20 mouse cellular contexts compared by ENCODE assay signal in the genomic region with DNA sequence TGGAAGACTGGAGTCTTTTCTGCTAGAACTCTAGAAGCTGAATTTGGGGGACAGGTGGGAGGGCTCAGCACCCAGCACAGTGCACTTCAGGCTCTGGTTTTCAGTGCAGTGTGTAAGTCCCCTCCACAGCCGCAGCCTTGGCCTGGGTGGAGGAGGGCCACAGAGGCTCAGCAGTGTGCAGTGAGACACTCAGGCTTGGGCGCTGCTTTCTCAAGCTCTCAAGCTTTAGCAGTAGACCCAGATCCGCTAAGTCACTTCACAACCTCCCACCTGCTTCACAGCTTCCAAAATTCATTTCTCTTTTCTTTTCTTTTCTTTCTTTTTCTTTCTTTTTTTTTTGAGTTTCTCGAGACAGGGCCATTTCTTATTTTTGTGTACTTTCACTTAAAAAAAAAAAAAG. TPM values are rescaled to one million over a fixed set of nuclear protein-coding genes. Genes with fewer than 3 reads are reported as not detected.
"Had no signal": no experiment of that assay in that cellular context is flagged by ENCODE, and none has a peak within 500 bp of the region (broad histone marks: within the 10 kb centered on the region; RNA-seq: fewer than 3 reads in every experiment).

No protein-coding gene starts in this region.

- H3K4me1 ChIP-seq: kidney, embryonic 15.5 days; limb, embryonic 13.5 days; midbrain, embryonic 12.5 days; neural tube, embryonic 13.5 days had no signal

- H3K27ac ChIP-seq: kidney, embryonic 15.5 days; limb, embryonic 13.5 days; liver, embryonic 14.5 days; midbrain, embryonic 12.5 days; neural tube, embryonic 13.5 days had no signal

- H3K9ac ChIP-seq: kidney, embryonic 15.5 days; limb, embryonic 13.5 days; liver, embryonic 14.5 days; midbrain, embryonic 12.5 days; neural tube, embryonic 13.5 days had no signal

- DNase-seq: kidney, postnatal 14 days; layer of hippocampus, adult 9-11 months; layer of hippocampus, postnatal 36 days; left cerebral cortex, postnatal 4 days; lung, adult 18-20 months; right cerebral cortex, postnatal 25 days had no signal

- H3K4me3 ChIP-seq: kidney, embryonic 15.5 days; limb, embryonic 13.5 days; midbrain, embryonic 12.5 days; neural tube, embryonic 13.5 days had no signal

- H3K4me2 ChIP-seq: kidney, embryonic 15.5 days; limb, embryonic 13.5 days; midbrain, embryonic 12.5 days; neural tube, embryonic 13.5 days had no signal

- H3K27me3 ChIP-seq: kidney, embryonic 15.5 days; limb, embryonic 13.5 days; midbrain, embryonic 12.5 days; neural tube, embryonic 13.5 days had no signal

- H3K9me3 ChIP-seq: kidney, embryonic 15.5 days; limb, embryonic 13.5 days; midbrain, embryonic 12.5 days; neural tube, embryonic 13.5 days had no signal

- ATAC-seq: midbrain, embryonic 16.5 days had no signal

RNA-seq across cellular contexts. Expression of gene Ddn, which starts 11.6 kb away (rescaled TPM):
- total RNA-seq: liver, adult 2 months; megakaryocyte-erythroid progenitor cell, adult 5-6 weeks had no signal
- polyA plus RNA-seq: liver, adult 2 months; lung, embryonic 16.5 days; small intestine, adult 2 months; stomach, embryonic 16.5 days had no signal

RNA-seq across cellular contexts. Expression of gene Wnt1, which starts 31.3 kb away (rescaled TPM):
- total RNA-seq: layer of hippocampus, postnatal 36 days; left cerebral cortex, postnatal 10 days; left cerebral cortex, postnatal 4 days; liver, adult 2 months; megakaryocyte-erythroid progenitor cell, adult 5-6 weeks had no signal
- polyA plus RNA-seq: large intestine, adult 2 months; limb, embryonic 13.5 days; liver, adult 2 months; liver, embryonic 14.5 days; lung, embryonic 16.5 days; small intestine, adult 2 months; stomach, embryonic 16.5 days; thymus, postnatal 0 days had no signal

RNA-seq across cellular contexts. Expression of gene Wnt10b, which starts 43.0 kb away (rescaled TPM):
- total RNA-seq: liver, adult 2 months; megakaryocyte-erythroid progenitor cell, adult 5-6 weeks had no signal
- polyA plus RNA-seq: liver, adult 2 months; midbrain, embryonic 16.5 days; neural tube, embryonic 13.5 days had no signal
